Mouse (Mus musculus) G1E (cell line): ENCODE data around the gene St5. TPM values are rescaled to one million over a fixed set of nuclear protein-coding genes. Genes with fewer than 3 reads are reported as not detected.

Source experiments
- ATAC-seq: 2 replicates; pipeline ENCODE4 v1.8.0; 2016; ENCODE audit warnings: mild to moderate bottlenecking; ENCODE audit not compliant: insufficient number of reproducible peaks, poor library complexity, low FRiP score, severe bottlenecking; ENCODE audit errors: extremely low read depth
- DNase-seq: peaks from one replicate; pipeline ENCODE4 v3.0.0; 2012; ENCODE audit warnings: low spot score
- H3K27me3 ChIP-seq: 2 replicates; pipeline ENCODE4 v1.6.1; 2012; ENCODE audit warnings: mild to moderate bottlenecking, low read length, inconsistent platforms; ENCODE audit not compliant: insufficient read depth
- H3K36me3 ChIP-seq: replicated peaks from 2 replicates; pipeline ENCODE3; 2012; ENCODE audit warnings: mild to moderate bottlenecking, inconsistent platforms
- H3K4me1 ChIP-seq: 2 replicates; pipeline ENCODE4 v1.6.1; 2012; ENCODE audit warnings: low read depth, low read length, inconsistent platforms, mixed read lengths; ENCODE audit not compliant: insufficient read depth
- H3K4me3 ChIP-seq: 2 replicates; pipeline ENCODE4 v1.5.1; 2012; ENCODE audit warnings: low read depth, mild to moderate bottlenecking, inconsistent platforms, low read length, moderate library complexity, mixed read lengths
- H3K9me3 ChIP-seq: replicated peaks from 2 replicates; pipeline ENCODE4 v1.6.1; 2012; ENCODE audit warnings: inconsistent platforms
- CTCF ChIP-seq: IDR thresholded peaks from 2 replicates; pipeline ENCODE4 v1.5.1; 2012; ENCODE audit warnings: low read depth, low read length, inconsistent platforms, mixed read lengths
- GATA1 ChIP-seq: IDR thresholded peaks from 2 replicates; pipeline ENCODE4 v1.6.1; 2012; ENCODE audit warnings: borderline replicate concordance, low read length, inconsistent platforms, mixed read lengths
- GATA2 ChIP-seq: IDR thresholded peaks from 2 replicates; pipeline ENCODE4 v1.6.1; 2012; ENCODE audit warnings: low read depth, low read length, inconsistent platforms, borderline replicate concordance
- POLR2AphosphoS5 ChIP-seq: IDR thresholded peaks from 2 replicates; pipeline ENCODE4 v1.6.1; 2012; ENCODE audit warnings: low read depth, low read length, inconsistent platforms; ENCODE audit not compliant: insufficient replicate concordance
- TAL1 ChIP-seq: conservative IDR thresholded peaks from 2 replicates; pipeline ENCODE4 v1.6.1; 2012; ENCODE audit warnings: low read depth, low read length, inconsistent platforms, mixed read lengths
- polyA plus RNA-seq: library from polyadenylated mRNA; stranded (reverse); fragments of >175 nt; gene quantifications from 2 replicates; pipeline ENCODE4 v1.2.3, GENCODE M21; 2012
- total RNA-seq, 2 experiments: library from RNA; stranded (forward) in 1 of 2; stranded (reverse) in 1 of 2; fragments of 200-1000 nt in 1 of 2; fragments of >200 nt in 1 of 2; fragmentation: Nextera tagmentation in 1 of 2; gene quantifications; 2 replicates each; pipeline ENCODE4 v1.2.3; 2014 to 2017

St5 gene
- total and polyA plus RNA-seq, 3 experiments: 0.07 to 39.5 (median 0.49) TPM

DNA sequence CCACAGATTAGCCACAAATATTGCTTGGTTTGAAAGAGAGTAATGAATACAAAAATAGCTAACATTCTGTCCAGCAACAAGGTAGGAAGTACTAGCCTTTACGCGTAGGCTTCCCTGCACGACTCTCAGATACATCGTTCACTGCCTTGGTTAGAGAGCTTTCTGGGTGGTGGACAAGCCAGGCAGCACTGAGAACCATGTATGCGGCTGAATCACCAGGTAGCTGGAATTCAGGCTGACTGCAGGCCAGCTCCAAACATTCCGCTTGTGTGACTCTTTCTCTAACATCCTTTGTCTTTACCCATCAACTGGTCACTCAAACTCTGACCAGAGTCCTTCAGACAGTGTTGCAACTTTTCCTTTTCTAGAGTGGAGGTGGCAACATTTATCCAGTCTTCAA lies 94.6 kb downstream of the St5 start:
- no peak overlapping the region for H3K4me3 ChIP-seq
- no peak for DNase-seq
- ATAC-seq: no peak
- no peaks in the 10 kb centered on the region for H3K4me1 ChIP-seq
- no peaks in the 10 kb centered on the region for H3K9me3 ChIP-seq
- TF ChIP-seq GATA2 (no peak), TAL1 (no peak), CTCF (no peak), POLR2AphosphoS5 (no peak), GATA1 (no peak)
- peaks cover 25% of the 10 kb centered on the region for H3K27me3 ChIP-seq
- no peaks in the 10 kb centered on the region for H3K36me3 ChIP-seq

DNA sequence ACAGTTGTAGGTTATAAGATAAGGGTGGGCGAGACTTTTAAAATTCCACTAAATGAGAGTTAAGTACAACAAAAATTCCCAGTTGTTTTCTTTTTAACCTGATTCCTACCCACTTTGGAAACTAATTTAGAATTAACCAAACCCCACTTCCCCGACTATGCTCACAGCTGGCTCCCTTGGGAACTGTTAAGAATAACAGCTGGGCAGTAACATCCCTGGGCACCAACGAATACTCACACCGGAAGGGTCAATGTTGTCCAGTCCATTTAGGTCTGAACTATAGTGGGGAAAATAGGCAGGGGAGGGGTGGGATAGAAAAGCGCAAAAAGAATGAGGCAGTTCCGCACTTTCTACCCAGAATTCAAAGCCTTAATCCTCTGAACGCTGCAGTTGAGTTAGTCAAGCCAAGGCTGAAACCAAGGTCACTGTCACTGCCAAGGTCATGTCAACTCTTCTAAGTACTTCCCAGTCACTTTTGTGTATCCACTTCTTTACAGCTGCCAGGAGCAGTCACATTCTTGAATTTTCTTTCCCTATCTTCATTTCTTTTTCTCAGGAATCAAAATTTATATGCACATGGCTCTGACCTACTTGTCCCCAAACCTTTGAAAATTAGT lies 96.3 kb downstream of the St5 start:
- TF ChIP-seq TAL1 (no peak), GATA1 (no peak), CTCF (no peak), GATA2 (no peak), POLR2AphosphoS5 (no peak)
- Histone ChIP-seq H3K4me3 (no peak overlapping the region), H3K36me3 (no peaks in the 10 kb centered on the region), H3K27me3 (peaks cover 21% of the 10 kb centered on the region), H3K4me1 (no peaks in the 10 kb centered on the region), H3K9me3 (no peaks in the 10 kb centered on the region)
- no peak for DNase-seq
- ATAC-seq: no peak

DNA sequence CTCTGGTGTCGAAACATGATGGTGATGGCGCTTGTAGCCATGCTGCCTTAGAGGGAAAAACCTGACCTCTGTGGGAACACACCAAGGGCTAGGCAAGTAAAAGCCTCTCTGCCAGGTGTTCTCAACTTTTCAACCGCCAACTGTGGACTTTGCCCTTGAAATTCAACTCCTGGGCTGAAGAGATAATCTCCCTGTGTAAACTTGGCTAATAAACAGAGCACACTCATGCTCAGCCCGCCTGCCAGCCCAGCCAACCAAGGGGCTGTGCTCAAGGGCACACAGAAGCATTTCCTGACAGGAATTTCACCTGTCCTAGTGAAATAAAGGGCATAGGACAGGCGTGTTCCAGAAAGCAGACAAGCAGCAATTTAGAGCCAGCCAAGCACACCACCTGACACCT lies 100.8 kb downstream of the St5 start:
- TF ChIP-seq CTCF (no peak), TAL1 (no peak), POLR2AphosphoS5 (no peak), GATA2 (no peak), GATA1 (no peak)
- DNase-seq (no peak), ATAC-seq (no peak)
- Histone ChIP-seq H3K9me3 (no peaks in the 10 kb centered on the region), H3K4me1 (no peaks in the 10 kb centered on the region), H3K27me3 (peaks cover 18% of the 10 kb centered on the region), H3K4me3 (no peak overlapping the region), H3K36me3 (no peaks in the 10 kb centered on the region)

DNA sequence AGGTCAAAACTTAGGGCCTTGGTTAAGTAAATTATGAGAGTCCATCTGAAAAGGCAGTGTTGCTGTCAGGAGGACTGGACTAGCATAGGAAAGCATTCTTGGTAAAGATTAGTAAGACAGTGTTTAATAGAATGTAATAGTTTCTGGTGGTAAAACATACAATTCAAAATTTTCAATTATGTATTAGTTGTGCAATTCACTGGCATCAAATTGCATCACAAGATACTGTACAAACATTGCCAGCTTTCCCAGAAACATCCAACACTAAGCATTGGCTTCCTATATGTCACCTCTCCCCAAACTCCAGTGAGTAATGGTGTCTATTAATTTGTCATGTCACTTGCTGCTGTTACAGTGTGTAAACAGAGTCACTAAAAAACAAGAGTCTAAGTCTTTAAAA lies 101.4 kb downstream of the St5 start:
- Histone ChIP-seq H3K36me3 (no peaks in the 10 kb centered on the region), H3K9me3 (no peaks in the 10 kb centered on the region), H3K27me3 (peaks cover 16% of the 10 kb centered on the region), H3K4me1 (no peaks in the 10 kb centered on the region), H3K4me3 (no peak overlapping the region)
- no peak for TF ChIP-seq CTCF
- TF ChIP-seq POLR2AphosphoS5: no peak
- no peak for TF ChIP-seq GATA2
- no peak for TF ChIP-seq TAL1
- no peak for TF ChIP-seq GATA1
- no peak for DNase-seq
- ATAC-seq: no peak

DNA sequence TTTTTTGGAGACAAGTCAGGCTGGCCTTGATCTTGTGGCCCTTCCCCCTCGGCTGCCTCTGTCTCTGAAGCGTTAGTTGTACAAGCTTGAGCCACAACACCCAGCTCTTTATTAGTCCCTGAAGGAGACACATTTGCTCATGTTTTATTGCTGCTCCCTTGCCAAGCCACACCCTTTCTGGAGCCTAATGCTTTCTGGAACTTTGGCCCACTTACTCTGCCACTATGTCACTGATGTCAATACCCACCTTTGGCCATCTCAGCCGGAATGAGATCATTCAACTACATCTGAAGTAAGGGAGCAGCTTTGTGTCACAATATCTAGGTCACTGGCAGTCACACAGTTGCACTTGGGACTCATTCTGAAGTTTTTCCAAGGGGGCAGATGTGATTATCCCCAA lies 102.7 kb downstream of the St5 start:
- H3K4me1 ChIP-seq: no peaks in the 10 kb centered on the region
- peaks cover 17% of the 10 kb centered on the region for H3K27me3 ChIP-seq
- no peaks in the 10 kb centered on the region for H3K9me3 ChIP-seq
- ATAC-seq (no peak), DNase-seq (no peak)
- H3K4me3 ChIP-seq: no peak overlapping the region
- TF ChIP-seq POLR2AphosphoS5 (no peak), CTCF (no peak), TAL1 (no peak), GATA1 (no peak), GATA2 (no peak)
- no peaks in the 10 kb centered on the region for H3K36me3 ChIP-seq

DNA sequence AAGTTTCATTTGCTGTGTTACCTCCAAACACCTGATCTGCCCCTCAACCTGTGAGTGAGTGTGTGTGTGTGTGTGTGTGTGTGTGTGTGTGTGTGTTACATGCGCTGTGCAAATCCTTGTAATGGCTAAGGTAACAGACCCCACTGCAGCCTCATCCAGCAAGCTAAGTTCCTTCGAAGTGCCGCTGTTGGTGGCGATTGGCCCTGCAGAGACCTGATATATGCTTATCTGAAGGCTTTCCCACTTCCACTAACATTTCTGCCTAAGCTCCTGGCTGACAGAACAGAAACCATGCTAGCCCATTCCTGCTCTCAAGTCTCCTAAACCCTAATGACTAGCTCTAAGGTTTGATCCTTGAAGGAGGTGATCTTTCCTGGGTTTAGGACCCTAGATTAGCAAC lies 103.4 kb downstream of the St5 start:
- TF ChIP-seq GATA1 (no peak), POLR2AphosphoS5 (no peak), GATA2 (no peak), TAL1 (no peak), CTCF (no peak)
- ATAC-seq (no peak), DNase-seq (no peak)
- no peaks in the 10 kb centered on the region for H3K36me3 ChIP-seq
- H3K4me3 ChIP-seq: no peak overlapping the region
- peaks cover 20% of the 10 kb centered on the region for H3K27me3 ChIP-seq
- no peaks in the 10 kb centered on the region for H3K9me3 ChIP-seq
- H3K4me1 ChIP-seq: no peaks in the 10 kb centered on the region
